Mouse (Mus musculus) neutrophil, adult 5-6 weeks (primary cell): ENCODE results near the gene Pth2r. TPM values are rescaled to one million over a fixed set of nuclear protein-coding genes. Genes with fewer than 3 reads are reported as not detected.

Source experiments
- ATAC-seq: fragments of 151-379, 151-347 bp; 2 replicates; pipeline ENCODE4 v1.8.0; 2017; ENCODE audit warnings: mild to moderate bottlenecking, moderate TSS enrichment; ENCODE audit not compliant: insufficient number of reproducible peaks, poor library complexity, low FRiP score, severe bottlenecking; ENCODE audit errors: extremely low read depth
- total RNA-seq: library from RNA; stranded (forward); fragments of 200-1000 nt; gene quantifications from 2 replicates; pipeline ENCODE4 v1.2.3, GENCODE M21; 2017

Gene Pth2r
- total RNA-seq, 1 experiment from 2014 or later = 0.12 TPM

GRCm38 (mm10) chr1:65422501-65423010, 140.7 kb downstream of the Pth2r start:
- no peak for ATAC-seq

Other genes with a start within 250 kb of the Pth2r start
- not detected in 2 replicates for gene Akr1cl, start 249.3 kb upstream of the Pth2r start, total RNA-seq
- gene Cryge, start 230.9 kb upstream of the Pth2r start, total RNA-seq = not detected in 2 replicates
- gene Crygd, start 218.6 kb upstream of the Pth2r start, total RNA-seq = not detected in 2 replicates
- gene Crygc, start 208.4 kb upstream of the Pth2r start, total RNA-seq = not detected in 2 replicates
- not detected in 2 replicates for gene Crygb, start 199.8 kb upstream of the Pth2r start, total RNA-seq
- gene Cryga, start 178.7 kb upstream of the Pth2r start, total RNA-seq = not detected in 2 replicates
- gene Gm28845, start 162.5 kb upstream of the Pth2r start, total RNA-seq = not detected in 2 replicates
- gene D630023F18Rik, start 158.8 kb upstream of the Pth2r start, total RNA-seq = not detected in 2 replicates
- gene Idh1, start 95.6 kb upstream of the Pth2r start, total RNA-seq = 40.1 and 48.5 TPM in 2 replicates
- 64.1 and 69.4 TPM in 2 replicates for gene Pikfyve, start 95.4 kb upstream of the Pth2r start, total RNA-seq